13 mouse cellular contexts compared by ENCODE assay signal in the genomic region with DNA sequence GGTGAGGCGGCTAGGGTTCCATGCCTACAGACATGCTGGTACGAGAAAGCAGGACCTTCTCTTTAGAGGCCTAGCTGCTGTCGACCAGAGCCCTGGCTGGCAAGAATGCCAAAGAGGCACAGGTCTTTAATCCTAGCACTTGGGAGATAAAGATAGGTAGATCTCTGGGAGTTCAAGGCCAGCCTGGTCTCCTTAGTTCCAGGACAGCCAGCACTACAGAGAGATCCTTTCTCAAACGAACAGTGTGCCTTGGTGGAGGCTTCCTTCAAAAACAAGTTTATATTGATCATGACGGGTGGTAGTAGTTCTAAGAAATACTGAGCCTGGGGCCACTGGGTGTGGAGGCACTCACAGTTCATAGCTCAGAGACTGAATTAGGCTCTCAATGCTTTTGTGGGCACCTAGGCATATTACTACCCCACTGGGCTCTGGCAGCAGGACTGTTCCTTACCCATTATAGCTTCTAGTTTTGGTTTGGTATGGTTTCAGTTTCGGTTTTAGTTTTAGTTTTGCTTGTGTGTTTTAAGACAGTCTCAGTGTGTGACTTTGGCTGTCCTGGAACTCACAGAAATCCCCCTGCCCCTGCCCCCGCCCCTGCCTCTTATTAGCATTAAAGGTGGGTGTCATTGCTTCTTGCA.
DNase-seq lines count a peak whose midpoint lies in the region.
"Had no signal": no experiment of that assay in that cellular context is flagged by ENCODE, and none has a peak within 500 bp of the region (broad histone marks: within the 10 kb centered on the region; RNA-seq: fewer than 3 reads in every experiment).

No protein-coding gene starts in this region.

- peak overlapping the region; percentile 62 for H3K4me3 ChIP-seq in megakaryocyte, embryonic 14.5 days (replicated peaks)
- H3K4me3 ChIP-seq: heart, adult 2 months; limb, embryonic 15.5 days; neural tube, embryonic 15.5 days had no signal

- peaks cover 4% of the 10 kb centered on the region; the same call in 1 of the 2 replicates for H3K4me1 ChIP-seq in megakaryocyte, embryonic 14.5 days

- peaks cover 3% of the 10 kb centered on the region; the same call in 1 of the 2 replicates for H3K9me3 ChIP-seq in megakaryocyte, embryonic 14.5 days
- H3K9me3 ChIP-seq: limb, embryonic 15.5 days; neural tube, embryonic 15.5 days had no signal

- DNase-seq in 3T3-L1 (ENCODE audit: low read depth, low spot score) (peak; percentile 24), A20 (ENCODE audit: low read depth, low spot score) (peak; percentile 36), NIH3T3 (ENCODE audit: low read depth) (peak; percentile 31)
- DNase-seq in retina, postnatal 1 day, result no peak
- DNase-seq in frontal cortex, postnatal 10 days (ENCODE audit: low spot score in 2 of 2), result no peak
- DNase-seq in adrenal gland, adult 8-10 months, result no peak
- DNase-seq: cerebellum, postnatal 10 days; heart, adult 2 months; heart, postnatal 36 days; lung, adult 2 months had no signal

- no peaks in the 10 kb centered on the region for H3K36me3 ChIP-seq in megakaryocyte, embryonic 14.5 days (replicated peaks; ENCODE audit: low read length)
- H3K36me3 ChIP-seq: limb, embryonic 15.5 days; neural tube, embryonic 15.5 days had no signal

- peaks cover 5% of the 10 kb centered on the region for H3K27me3 ChIP-seq in megakaryocyte, embryonic 14.5 days (replicated peaks)
- H3K27me3 ChIP-seq: limb, embryonic 15.5 days; neural tube, embryonic 15.5 days had no signal

Comparison
In these comparisons a context has a peak if more than half of its experiments do, and no peak if none do; other contexts are left out.
1. DNase-seq: peak in 3T3-L1 (single experiment), A20 (single experiment) and NIH3T3 (single experiment); none in retina, postnatal 1 day (single experiment), frontal cortex, postnatal 10 days (0 of 2) and adrenal gland, adult 8-10 months (single experiment).